Mouse (Mus musculus) ES-Bruce4 (cell line): Measurements from ENCODE around the gene Irs3.

Experiments
- CTCF ChIP-seq: IDR thresholded peaks from one replicate; pipeline ENCODE4 v1.8.1; 2011; ENCODE audit warnings: low read depth, low read length
- EP300 ChIP-seq: IDR thresholded peaks from 2 replicates; pipeline ENCODE4 v1.6.1; 2011; ENCODE audit warnings: low read depth, low read length; ENCODE audit not compliant: insufficient read depth

GRCm38 (mm10) chr5:137597625-137598024, 47.9 kb downstream of the Irs3 start:
- TF ChIP-seq CTCF (no peak), EP300 (no peak)
